Mouse (Mus musculus): ENCODE results near the gene Hdgfl2. TPM values are rescaled to one million over a fixed set of nuclear protein-coding genes. Genes with fewer than 3 reads are reported as not detected.

Gene Hdgfl2
- polyA plus RNA-seq, 1 experiment from 2014 or later: 134 TPM

GRCm38 (mm10) chr17:56136558-56136957 lies 57.1 kb downstream of the Hdgfl2 start:
- H3K4me3 ChIP-seq (replicated peaks): no peak overlapping the region
- H3K27me3 ChIP-seq (replicated peaks): peaks cover 7% of the 10 kb centered on the region
- peaks cover 69% of the 10 kb centered on the region for H3K4me1 ChIP-seq
- ATAC-seq (ENCODE audit: low FRiP score): no peak
- H3K9ac ChIP-seq (replicated peaks): no peak overlapping the region
- 0 out of 2 replicates have a peak, but pooled peaks cover 3% of the 10 kb centered on the region for H3K36me3 ChIP-seq
- H3K9me3 ChIP-seq (replicated peaks): no peaks in the 10 kb centered on the region
- H3K27ac ChIP-seq (replicated peaks): no peak overlapping the region
- no peak overlapping the region for H3K4me2 ChIP-seq
- 93% methylated on average over 7 of the region's 7 CpGs for WGBS

- Histone ChIP-seq H3K4me2 (peak overlapping the region; percentile 76), H3K4me1 (peaks cover 75% of the 10 kb centered on the region), H3K9ac (replicated peaks) (peak overlapping the region; percentile 23; the same call in 1 of the 2 replicates), H3K36me3 (no peaks in the 10 kb centered on the region), H3K27me3 (replicated peaks) (peaks cover 8% of the 10 kb centered on the region), H3K27ac (replicated peaks) (no peak overlapping the region), H3K4me3 (replicated peaks) (peak overlapping the region; percentile 90), H3K9me3 (replicated peaks) (no peaks in the 10 kb centered on the region)
- no peak for ATAC-seq (ENCODE audit: low FRiP score)
- WGBS: 20% methylated on average over 25 of the region's 25 CpGs
Measured at GRCm38 (mm10) chr17:56137839-56138613, 58.6 kb downstream of the Hdgfl2 start.

GRCm38 (mm10) chr17:56139355-56139754 lies 59.9 kb downstream of the Hdgfl2 start:
- Histone ChIP-seq H3K36me3 (no peaks in the 10 kb centered on the region), H3K4me2 (peak overlapping the region; percentile 76), H3K27ac (replicated peaks) (peak overlapping the region; percentile 84), H3K4me3 (replicated peaks) (peak overlapping the region; percentile 90), H3K27me3 (replicated peaks) (peaks cover 8% of the 10 kb centered on the region), H3K4me1 (peaks cover 62% of the 10 kb centered on the region), H3K9me3 (replicated peaks) (no peaks in the 10 kb centered on the region), H3K9ac (replicated peaks) (peak overlapping the region; percentile 91)
- 5% methylated on average over 21 of the region's 21 CpGs for WGBS
- ATAC-seq (ENCODE audit: low FRiP score): peak; percentile 43

- Histone ChIP-seq H3K9ac (replicated peaks) (peak within 1 kb of the TSS; percentile 91), H3K4me3 (replicated peaks) (peak within 1 kb of the TSS; percentile 90), H3K27ac (replicated peaks) (peak within 1 kb of the TSS; percentile 84), H3K36me3 (no peaks in the 10 kb centered on the region), H3K4me2 (peak within 1 kb of the TSS; percentile 76), H3K4me1 (peaks cover 55% of the 10 kb centered on the region), H3K9me3 (replicated peaks) (no peaks in the 10 kb centered on the region), H3K27me3 (replicated peaks) (peaks cover 8% of the 10 kb centered on the region)
- 1% methylated on average over 79 of the region's 79 CpGs for WGBS
- ATAC-seq (ENCODE audit: low FRiP score): peak; percentile 55
Measured at GRCm38 (mm10) chr17:56139858-56140595, 60.6 kb downstream of the Hdgfl2 start, which contains the start of gene Sema6b. Gene Sema6b (minus strand): TSS chr17:56140343.

GRCm38 (mm10) chr17:56141702-56142605 lies 62.5 kb downstream of the Hdgfl2 start:
- no peak overlapping the region for H3K27ac ChIP-seq (replicated peaks)
- H3K9ac ChIP-seq (replicated peaks): peak overlapping the region; percentile 42
- ATAC-seq (ENCODE audit: low FRiP score): peak; percentile 65
- peaks cover 46% of the 10 kb centered on the region for H3K4me1 ChIP-seq
- under 1% methylated on average over 36 of the region's 47 CpGs for WGBS
- peak overlapping the region; percentile 47 for H3K4me3 ChIP-seq (replicated peaks)
- no peaks in the 10 kb centered on the region for H3K9me3 ChIP-seq (replicated peaks)
- H3K27me3 ChIP-seq (replicated peaks): peaks cover 17% of the 10 kb centered on the region
- H3K4me2 ChIP-seq: peak overlapping the region; percentile 73
- H3K36me3 ChIP-seq: no peaks in the 10 kb centered on the region

GRCm38 (mm10) chr17:56144546-56144945 lies 65.1 kb downstream of the Hdgfl2 start:
- peaks cover 34% of the 10 kb centered on the region for H3K4me1 ChIP-seq
- H3K27me3 ChIP-seq (replicated peaks): peaks cover 36% of the 10 kb centered on the region
- no peaks in the 10 kb centered on the region for H3K36me3 ChIP-seq
- WGBS: 81% methylated on average over 9 of the region's 9 CpGs
- no peak overlapping the region for H3K4me2 ChIP-seq
- no peak overlapping the region for H3K9ac ChIP-seq (replicated peaks)
- no peak for ATAC-seq (ENCODE audit: low FRiP score)
- H3K4me3 ChIP-seq (replicated peaks): no peak overlapping the region
- no peak overlapping the region for H3K27ac ChIP-seq (replicated peaks)
- H3K9me3 ChIP-seq (replicated peaks): no peaks in the 10 kb centered on the region

GRCm38 (mm10) chr17:56146131-56146530 lies 66.7 kb downstream of the Hdgfl2 start:
- peaks cover 31% of the 10 kb centered on the region for H3K4me1 ChIP-seq
- no peak overlapping the region for H3K4me3 ChIP-seq (replicated peaks)
- ATAC-seq (ENCODE audit: low FRiP score): no peak
- WGBS: 14% methylated on average over 9 of the region's 9 CpGs
- H3K4me2 ChIP-seq: no peak overlapping the region
- no peaks in the 10 kb centered on the region for H3K9me3 ChIP-seq (replicated peaks)
- peaks cover 47% of the 10 kb centered on the region for H3K27me3 ChIP-seq (replicated peaks)
- no peaks in the 10 kb centered on the region for H3K36me3 ChIP-seq
- H3K27ac ChIP-seq (replicated peaks): no peak overlapping the region
- H3K9ac ChIP-seq (replicated peaks): no peak overlapping the region

GRCm38 (mm10) chr17:56147420-56147819 lies 68.0 kb downstream of the Hdgfl2 start:
- no peak overlapping the region for H3K9ac ChIP-seq (replicated peaks)
- H3K27me3 ChIP-seq (replicated peaks): peaks cover 48% of the 10 kb centered on the region
- no peak for ATAC-seq (ENCODE audit: low FRiP score)
- H3K4me3 ChIP-seq (replicated peaks): no peak overlapping the region
- WGBS: 61% methylated on average over 12 of the region's 12 CpGs
- no peak overlapping the region for H3K4me2 ChIP-seq
- H3K36me3 ChIP-seq: no peaks in the 10 kb centered on the region
- no peaks in the 10 kb centered on the region for H3K9me3 ChIP-seq (replicated peaks)
- H3K27ac ChIP-seq (replicated peaks): no peak overlapping the region
- peaks cover 18% of the 10 kb centered on the region for H3K4me1 ChIP-seq

GRCm38 (mm10) chr17:56148280-56148679 lies 68.8 kb downstream of the Hdgfl2 start:
- ATAC-seq (ENCODE audit: low FRiP score): 0 out of 2 replicates have a peak, but pooled peaks have one; percentile 25
- peak overlapping the region; percentile 55 for H3K9ac ChIP-seq (replicated peaks)
- H3K36me3 ChIP-seq: no peaks in the 10 kb centered on the region
- H3K27me3 ChIP-seq (replicated peaks): peaks cover 53% of the 10 kb centered on the region
- H3K4me1 ChIP-seq: peaks cover 15% of the 10 kb centered on the region
- peak overlapping the region; percentile 82 for H3K4me2 ChIP-seq
- WGBS: 20% methylated on average over 9 of the region's 9 CpGs
- H3K27ac ChIP-seq (replicated peaks): no peak overlapping the region
- no peaks in the 10 kb centered on the region for H3K9me3 ChIP-seq (replicated peaks)
- peak overlapping the region; percentile 40 for H3K4me3 ChIP-seq (replicated peaks)

- ATAC-seq (ENCODE audit: low FRiP score): peak; percentile 51
- H3K9me3 ChIP-seq (replicated peaks): no peaks in the 10 kb centered on the region
- H3K36me3 ChIP-seq: no peaks in the 10 kb centered on the region
- WGBS: under 1% methylated on average over 30 of the region's 30 CpGs
- no peak overlapping the region for H3K27ac ChIP-seq (replicated peaks)
- H3K4me2 ChIP-seq: peak overlapping the region; percentile 82
- peaks cover 53% of the 10 kb centered on the region for H3K27me3 ChIP-seq (replicated peaks)
- peak overlapping the region; percentile 55 for H3K9ac ChIP-seq (replicated peaks)
- H3K4me1 ChIP-seq: peaks cover 20% of the 10 kb centered on the region
- H3K4me3 ChIP-seq (replicated peaks): peak overlapping the region; percentile 40
Measured at GRCm38 (mm10) chr17:56148790-56149618, 69.6 kb downstream of the Hdgfl2 start.

Data from neural tube, embryonic 15.5 days (tissue).